In genomic region chr7:72362690-72363089, GRCm38 (mm10) we compare ENCODE assay signal across 8 mouse cellular contexts. TPM values are rescaled to one million over a fixed set of nuclear protein-coding genes. Genes with fewer than 3 reads are reported as not detected.
A peak's percentile ranks its signal among the peaks of the same experiment; 100 is the strongest.
DNase-seq lines count a peak whose midpoint lies in the region; ATAC-seq and TF ChIP-seq lines count a peak whose summit lies in the region.

No protein-coding gene starts in this region.

- WGBS in heart, embryonic 11.5 days (ENCODE audit: insufficient replicate concordance) = 9% methylated on average over 3 of the region's 3 CpGs
- WGBS in heart, postnatal 0 days = 11% methylated on average over 3 of the region's 3 CpGs
- WGBS in stomach, embryonic 16.5 days = 10% methylated on average over 3 of the region's 3 CpGs

- H3K36me3 ChIP-seq in heart, embryonic 11.5 days (ENCODE audit: control insufficient read depth, insufficient read depth, low read length) = no peaks in the 10 kb centered on the region
- H3K36me3 ChIP-seq in heart, postnatal 0 days (replicated peaks; ENCODE audit: control insufficient read depth, insufficient read depth, low read length) = no peaks in the 10 kb centered on the region
- no peaks in the 10 kb centered on the region for H3K36me3 ChIP-seq in stomach, embryonic 16.5 days (ENCODE audit: control insufficient read depth, insufficient read depth, low read length)

- intact Hi-C loops in left cerebral cortex, adult 2 months (cut with DNase I) = loop anchor here (1.0 to 10.0 kb wide), 2 partner anchors 122 to 488 kb away; no protein-coding TSS in a partner anchor

- no peak for ATAC-seq in heart, embryonic 11.5 days (replicated peaks; ENCODE audit: insufficient number of reproducible peaks, low FRiP score, low TSS enrichment)
- ATAC-seq in heart, postnatal 0 days (ENCODE audit: insufficient read depth, low read depth) = no peak
- 0 out of 2 replicates have a peak, but pooled peaks have one; percentile 13 for ATAC-seq in stomach, embryonic 16.5 days (ENCODE audit: insufficient read depth, low FRiP score)

- no peak overlapping the region for H3K4me2 ChIP-seq in heart, embryonic 11.5 days
- no peak overlapping the region for H3K4me2 ChIP-seq in heart, postnatal 0 days (ENCODE audit: low read depth, low read length)
- H3K4me2 ChIP-seq in stomach, embryonic 16.5 days (ENCODE audit: low read depth, low read length) = no peak overlapping the region

- peaks cover 3% of the 10 kb centered on the region; the same call in 1 of the 2 replicates for H3K4me1 ChIP-seq in heart, embryonic 11.5 days (ENCODE audit: control insufficient read depth, insufficient read depth, low read length)
- H3K4me1 ChIP-seq in heart, postnatal 0 days (ENCODE audit: control insufficient read depth, insufficient read depth) = no peaks in the 10 kb centered on the region
- no peaks in the 10 kb centered on the region for H3K4me1 ChIP-seq in stomach, embryonic 16.5 days (ENCODE audit: control insufficient read depth, insufficient read depth, low read length)

- H3K27ac ChIP-seq in heart, embryonic 11.5 days (ENCODE audit: low read depth, low read length) = no peak overlapping the region
- H3K27ac ChIP-seq in heart, postnatal 0 days (ENCODE audit: low read depth) = no peak overlapping the region
- H3K27ac ChIP-seq in left cerebral cortex, adult 2 months = no peak overlapping the region
- H3K27ac ChIP-seq in stomach, embryonic 16.5 days (ENCODE audit: low read length) = no peak overlapping the region

- H3K4me3 ChIP-seq in heart, embryonic 11.5 days (ENCODE audit: low read depth, low read length) = no peak overlapping the region
- no peak overlapping the region for H3K4me3 ChIP-seq in heart, postnatal 0 days (ENCODE audit: low read depth, low read length)
- H3K4me3 ChIP-seq in left cerebral cortex, adult 2 months = no peak overlapping the region
- H3K4me3 ChIP-seq in stomach, embryonic 16.5 days (replicated peaks; ENCODE audit: low read length) = no peak overlapping the region

- H3K9me3 ChIP-seq in heart, embryonic 11.5 days (replicated peaks; ENCODE audit: control insufficient read depth, low read length) = no peaks in the 10 kb centered on the region
- no peaks in the 10 kb centered on the region for H3K9me3 ChIP-seq in heart, postnatal 0 days (replicated peaks; ENCODE audit: control insufficient read depth, low read length)
- no peaks in the 10 kb centered on the region for H3K9me3 ChIP-seq in stomach, embryonic 16.5 days (replicated peaks; ENCODE audit: control insufficient read depth, low read length)

- DNase-seq in heart, adult 18-20 months = peak; percentile 31 to 86
- peak; percentile 82 for DNase-seq in R1 (ENCODE audit: low read depth, low spot score)
- DNase-seq in cerebellum, postnatal 4 days (ENCODE audit: low spot score in 2 of 2) = peak; percentile 61 to 78
- DNase-seq in heart, postnatal 0 days (ENCODE audit: low spot score) = peak; percentile 16
- peak; percentile 57 to 74 for DNase-seq in left cerebral cortex, adult 2 months (ENCODE audit: extremely low spot score in 1 of 2, low spot score in 2 of 2)
- peak; percentile 80 for DNase-seq in naive thymus-derived CD4-positive, alpha-beta T cell, adult 2 months (ENCODE audit: low read depth)

- no peak overlapping the region for H3K9ac ChIP-seq in heart, embryonic 11.5 days (ENCODE audit: low read depth, low read length)
- H3K9ac ChIP-seq in heart, postnatal 0 days (replicated peaks; ENCODE audit: low read depth, low read length) = no peak overlapping the region
- H3K9ac ChIP-seq in stomach, embryonic 16.5 days (ENCODE audit: low read length) = no peak overlapping the region

- TF ChIP-seq EP300 in heart, postnatal 0 days (IDR thresholded peaks at IDR 0.05; ENCODE audit: low read depth) = no peak

- TF ChIP-seq CTCF in heart, postnatal 0 days (IDR thresholded peaks at IDR 0.05; ENCODE audit: low read depth) = peak; percentile 85
- peak; percentile 94 for TF ChIP-seq CTCF in left cerebral cortex, adult 2 months (IDR thresholded peaks at IDR 0.05)

- H3K27me3 ChIP-seq in heart, embryonic 11.5 days (ENCODE audit: control insufficient read depth, insufficient read depth, low read length) = no peaks in the 10 kb centered on the region
- H3K27me3 ChIP-seq in heart, postnatal 0 days (ENCODE audit: control insufficient read depth, insufficient read depth, low read length) = no peaks in the 10 kb centered on the region
- H3K27me3 ChIP-seq in stomach, embryonic 16.5 days (ENCODE audit: control insufficient read depth, insufficient read depth, low read length) = no peaks in the 10 kb centered on the region

RNA-seq across cellular contexts. Expression of gene Mctp2, which starts 56.3 kb away (rescaled TPM):
- under 1 TPM; 0.20 to 0.54 TPM for total RNA-seq in heart, adult 18-20 months (2021)
- polyA plus RNA-seq in heart, embryonic 11.5 days (2014; fragmentation: Nextera tagmentation; extraction: Ambion mirVana) = 0.31 and 0.64 TPM in 2 replicates
- 0.46 and 0.73 TPM in 2 replicates for total RNA-seq in heart, postnatal 0 days (2014; rRNA removed; ENCODE audit: low replicate concordance)
- polyA plus RNA-seq in heart, postnatal 0 days (2015; fragmentation: Nextera tagmentation; extraction: Ambion mirVana) = 0.10 and 0.29 TPM in 2 replicates
- 1 to 10 TPM; 1.5 to 2.2 TPM for total RNA-seq in left cerebral cortex, adult 2 months (2021)
- 3.1 and 3.4 TPM in 2 replicates for polyA plus RNA-seq in stomach, embryonic 16.5 days (2015; fragmentation: Nextera tagmentation; extraction: Ambion mirVana)

Comparison
In these comparisons a context has a peak if more than half of its experiments do, and no peak if none do; other contexts are left out.
1. DNase-seq: peak in every context shown above with its lines; median percentile 82 in R1; 80 in naive thymus-derived CD4-positive, alpha-beta T cell, adult 2 months; 70 in cerebellum, postnatal 4 days; 66 in left cerebral cortex, adult 2 months; 58 in heart, adult 18-20 months; 16 in heart, postnatal 0 days.